Mouse (Mus musculus): ENCODE results near the gene Tpo. TPM values are rescaled to one million over a fixed set of nuclear protein-coding genes. Genes with fewer than 3 reads are reported as not detected.

The Tpo gene
- total and polyA plus RNA-seq, 2 experiments from 2014 or later, result 0.25 TPM; not detected in 1

DNA sequence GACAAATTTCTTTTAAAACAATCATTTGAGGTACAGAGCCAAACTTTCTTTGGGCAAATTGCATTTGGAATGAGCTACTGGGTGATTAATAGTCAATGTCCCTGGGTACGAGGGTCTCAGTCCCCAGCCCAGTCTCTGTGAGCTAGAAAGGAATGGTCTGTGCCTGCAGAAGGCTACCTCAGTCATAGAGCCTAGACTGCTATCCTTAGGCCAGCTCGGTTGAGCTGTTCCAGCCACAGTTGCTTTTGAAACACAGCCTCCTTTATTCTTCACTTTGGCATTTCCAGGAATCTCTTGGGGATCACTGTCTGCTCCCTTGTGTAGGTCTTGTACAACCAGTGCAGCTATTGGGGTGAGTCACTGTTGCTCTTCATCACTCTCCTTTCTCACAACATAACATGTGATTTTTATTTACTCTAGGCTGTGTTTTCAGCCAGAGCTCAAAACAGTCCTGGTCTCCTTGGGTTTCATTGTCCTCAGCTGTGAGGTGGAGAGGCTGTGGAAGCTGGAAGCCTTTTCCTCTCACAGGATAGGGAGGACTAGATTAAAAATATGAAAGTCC, 108.1 kb downstream of the Tpo start:
- H3K9ac ChIP-seq, result no peak overlapping the region
- no peak for TF ChIP-seq CTCF (IDR thresholded peaks at IDR 0.05; ENCODE audit: low read depth)
- ATAC-seq (peak; percentile 63), DNase-seq (no peak)
- H3K4me2 ChIP-seq (ENCODE audit: low read depth), result no peak overlapping the region
- H3K27me3 ChIP-seq (ENCODE audit: insufficient read depth, low read length), result no peaks in the 10 kb centered on the region
- WGBS, result 51% methylated on average over 2 of the region's 2 CpGs
- no peak overlapping the region for H3K4me3 ChIP-seq (ENCODE audit: low read depth, low read length)
- H3K4me1 ChIP-seq (ENCODE audit: insufficient read depth), result no peaks in the 10 kb centered on the region
- peaks cover 14% of the 10 kb centered on the region for H3K36me3 ChIP-seq (ENCODE audit: insufficient read depth)
- no peaks in the 10 kb centered on the region for H3K9me3 ChIP-seq (ENCODE audit: low read length)
- H3K27ac ChIP-seq (ENCODE audit: low read depth, low read length), result no peak overlapping the region

DNA sequence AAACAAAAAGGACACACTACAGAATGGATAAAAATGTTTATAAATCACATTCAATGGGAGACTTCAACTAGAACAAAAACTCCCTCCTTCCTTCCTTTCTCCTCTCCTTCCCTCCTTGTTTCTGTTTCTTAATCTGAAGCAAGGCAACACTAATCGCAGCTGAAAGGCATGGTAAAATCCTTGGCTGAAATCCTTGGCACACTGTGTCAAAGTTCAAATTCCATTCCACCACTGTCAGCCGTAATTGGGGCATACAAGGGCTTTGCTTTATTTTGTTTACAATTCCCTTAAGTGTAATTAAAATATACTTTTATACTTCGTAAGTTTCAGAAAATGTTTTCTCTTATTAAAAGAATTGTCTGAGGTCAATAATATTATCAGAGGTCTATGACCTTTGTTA, 108.9 kb downstream of the Tpo start:
- TF ChIP-seq CTCF (IDR thresholded peaks at IDR 0.05; ENCODE audit: low read depth), result no peak
- Histone ChIP-seq H3K9me3 (ENCODE audit: low read length) (no peaks in the 10 kb centered on the region), H3K27me3 (ENCODE audit: insufficient read depth, low read length) (no peaks in the 10 kb centered on the region), H3K4me3 (ENCODE audit: low read depth, low read length) (no peak overlapping the region), H3K36me3 (ENCODE audit: insufficient read depth) (peaks cover 14% of the 10 kb centered on the region), H3K4me2 (ENCODE audit: low read depth) (no peak overlapping the region), H3K9ac (no peak overlapping the region), H3K4me1 (ENCODE audit: insufficient read depth) (no peaks in the 10 kb centered on the region), H3K27ac (ENCODE audit: low read depth, low read length) (no peak overlapping the region)
- ATAC-seq, result no peak
- no peak for DNase-seq
- 25% methylated on average over 3 of the region's 3 CpGs for whole genome bisulfite sequencing

DNA sequence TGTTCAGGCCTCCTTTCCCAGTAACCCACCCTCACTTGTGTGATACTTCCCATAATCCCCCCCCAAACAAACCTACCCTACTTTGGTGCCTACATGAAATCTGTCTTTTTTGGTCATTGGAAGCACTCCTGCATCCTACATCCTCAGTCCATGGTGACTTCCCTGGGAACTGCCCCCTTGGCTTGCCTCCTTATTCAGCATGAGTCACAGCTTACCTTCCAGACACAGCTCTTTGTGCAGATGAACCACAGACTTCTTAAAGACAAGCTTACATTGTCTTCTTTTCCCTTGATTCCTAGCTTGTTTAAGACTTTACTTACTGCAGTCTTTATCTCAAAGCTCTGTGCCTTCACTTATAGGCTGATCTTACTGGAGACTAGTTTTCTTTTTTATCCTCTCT, 112.0 kb downstream of the Tpo start:
- no peak for TF ChIP-seq CTCF (IDR thresholded peaks at IDR 0.05; ENCODE audit: low read depth)
- Histone ChIP-seq H3K27me3 (ENCODE audit: insufficient read depth, low read length) (no peaks in the 10 kb centered on the region), H3K36me3 (ENCODE audit: insufficient read depth) (peaks cover 26% of the 10 kb centered on the region), H3K9me3 (ENCODE audit: low read length) (no peaks in the 10 kb centered on the region), H3K4me2 (ENCODE audit: low read depth) (no peak overlapping the region), H3K9ac (no peak overlapping the region), H3K27ac (ENCODE audit: low read depth, low read length) (no peak overlapping the region), H3K4me1 (ENCODE audit: insufficient read depth) (no peaks in the 10 kb centered on the region), H3K4me3 (ENCODE audit: low read depth, low read length) (no peak overlapping the region)
- ATAC-seq (no peak), DNase-seq (no peak)

DNA sequence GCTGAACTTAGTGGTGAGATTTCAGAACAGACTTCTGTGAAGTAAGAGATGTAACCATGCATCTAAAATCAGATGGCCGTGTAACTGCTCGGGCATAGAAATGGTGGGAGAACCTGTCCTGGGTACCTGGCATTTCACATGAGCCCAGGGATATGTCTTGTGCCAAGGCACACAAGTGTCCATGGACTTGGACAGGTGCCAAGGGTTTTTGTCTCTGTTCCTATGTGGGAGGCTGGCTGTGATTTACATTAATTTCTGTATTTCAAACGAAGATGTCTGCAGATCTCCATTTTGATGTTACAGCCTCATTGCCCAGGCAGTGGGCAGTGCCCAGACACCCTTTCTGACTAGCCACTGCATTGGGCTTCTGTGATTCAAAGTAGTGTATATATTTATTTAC, 115.3 kb downstream of the Tpo start:
- no peak for DNase-seq
- no peak for ATAC-seq
- 72% methylated on average over 3 of the region's 3 CpGs for WGBS
- H3K4me3 ChIP-seq (ENCODE audit: low read depth, low read length), result no peak overlapping the region
- no peak overlapping the region for H3K27ac ChIP-seq (ENCODE audit: low read depth, low read length)
- no peaks in the 10 kb centered on the region for H3K4me1 ChIP-seq (ENCODE audit: insufficient read depth)
- H3K9ac ChIP-seq, result no peak overlapping the region
- no peaks in the 10 kb centered on the region for H3K9me3 ChIP-seq (ENCODE audit: low read length)
- no peaks in the 10 kb centered on the region for H3K27me3 ChIP-seq (ENCODE audit: insufficient read depth, low read length)
- H3K36me3 ChIP-seq (ENCODE audit: insufficient read depth), result peaks cover 51% of the 10 kb centered on the region
- no peak overlapping the region for H3K4me2 ChIP-seq (ENCODE audit: low read depth)
- TF ChIP-seq CTCF (IDR thresholded peaks at IDR 0.05; ENCODE audit: low read depth), result no peak

DNA sequence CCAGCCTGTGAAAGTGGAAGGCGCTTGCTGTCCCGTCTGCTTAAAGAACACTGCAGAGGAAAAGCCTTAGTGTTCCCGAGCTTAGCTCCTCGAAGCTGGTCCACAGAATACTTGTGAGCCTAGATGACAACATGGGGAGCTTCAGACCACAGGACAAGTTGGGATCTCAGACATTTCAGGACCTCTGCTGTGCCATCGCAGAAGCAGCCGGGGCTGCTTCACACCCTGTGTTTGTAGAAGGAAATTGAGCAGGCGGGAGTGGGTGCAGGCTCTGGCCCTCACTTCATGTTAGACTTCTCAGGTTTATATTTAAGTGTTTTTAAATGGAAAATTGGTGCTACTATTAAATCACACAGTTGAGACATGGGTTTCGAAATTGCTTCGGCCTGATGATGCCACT, 116.9 kb downstream of the Tpo start:
- H3K36me3 ChIP-seq (ENCODE audit: insufficient read depth), result peaks cover 56% of the 10 kb centered on the region
- no peak overlapping the region for H3K4me2 ChIP-seq (ENCODE audit: low read depth)
- no peaks in the 10 kb centered on the region for H3K27me3 ChIP-seq (ENCODE audit: insufficient read depth, low read length)
- WGBS, result 80% methylated on average over 9 of the region's 9 CpGs
- no peak overlapping the region for H3K9ac ChIP-seq
- H3K9me3 ChIP-seq (ENCODE audit: low read length), result no peaks in the 10 kb centered on the region
- no peak for TF ChIP-seq CTCF (IDR thresholded peaks at IDR 0.05; ENCODE audit: low read depth)
- no peak for DNase-seq
- ATAC-seq, result no peak
- no peaks in the 10 kb centered on the region for H3K4me1 ChIP-seq (ENCODE audit: insufficient read depth)
- no peak overlapping the region for H3K27ac ChIP-seq (ENCODE audit: low read depth, low read length)
- H3K4me3 ChIP-seq (ENCODE audit: low read depth, low read length), result no peak overlapping the region

DNA sequence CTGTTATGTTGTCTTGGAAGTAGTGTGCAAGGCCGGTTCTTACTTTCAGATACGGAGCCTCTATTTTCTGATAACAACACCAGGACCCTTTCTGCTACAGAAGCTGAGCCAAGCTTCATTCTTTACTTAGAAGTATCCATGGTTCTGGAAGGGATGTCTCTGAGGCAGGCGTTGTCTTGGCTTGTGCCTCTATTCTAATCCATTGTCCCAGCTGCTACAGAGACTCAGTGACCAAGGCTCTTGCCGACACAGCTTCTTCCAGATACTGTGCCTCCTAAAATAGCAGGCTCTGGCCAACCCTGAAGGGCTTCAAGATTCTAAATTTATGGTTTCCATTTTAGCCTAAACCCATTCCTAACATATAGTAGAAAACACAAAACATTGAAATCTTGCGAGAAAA, 123.7 kb downstream of the Tpo start:
- DNase-seq (no peak), ATAC-seq (peak; percentile 37)
- 0 out of 2 replicates have a peak, but pooled peaks cover 3% of the 10 kb centered on the region for H3K4me1 ChIP-seq (ENCODE audit: insufficient read depth)
- peak overlapping the region; percentile 40; the same call in 1 of the 2 replicates for H3K27ac ChIP-seq (ENCODE audit: low read depth, low read length)
- TF ChIP-seq CTCF (IDR thresholded peaks at IDR 0.05; ENCODE audit: low read depth), result no peak
- 78% methylated on average over 5 of the region's 5 CpGs for WGBS
- H3K4me2 ChIP-seq (ENCODE audit: low read depth), result no peak overlapping the region
- no peak overlapping the region for H3K4me3 ChIP-seq (ENCODE audit: low read depth, low read length)
- peaks cover 53% of the 10 kb centered on the region for H3K36me3 ChIP-seq (ENCODE audit: insufficient read depth)
- H3K9me3 ChIP-seq (ENCODE audit: low read length), result no peaks in the 10 kb centered on the region
- no peak overlapping the region for H3K9ac ChIP-seq
- no peaks in the 10 kb centered on the region for H3K27me3 ChIP-seq (ENCODE audit: insufficient read depth, low read length)

DNA sequence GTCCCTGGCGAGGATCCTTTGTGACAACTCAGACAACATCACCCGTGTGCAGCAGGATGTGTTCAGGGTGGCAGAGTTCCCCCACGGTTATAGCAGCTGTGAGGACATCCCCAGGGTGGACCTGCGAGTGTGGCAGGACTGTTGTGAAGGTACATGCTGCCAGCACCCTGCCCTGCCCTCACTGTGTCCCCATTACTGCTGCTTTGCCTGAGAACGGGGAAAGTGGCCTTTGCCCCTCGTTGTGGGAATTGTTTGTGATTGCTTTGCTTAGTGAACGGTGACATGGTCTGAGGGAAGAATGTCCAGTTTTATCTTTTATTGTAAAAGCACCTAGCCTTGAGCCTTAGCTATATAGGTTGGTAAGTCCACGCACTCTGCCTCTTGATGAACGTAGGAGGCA, 125.8 kb downstream of the Tpo start:
- no peak for TF ChIP-seq CTCF (IDR thresholded peaks at IDR 0.05; ENCODE audit: low read depth)
- Histone ChIP-seq H3K9me3 (ENCODE audit: low read length) (no peaks in the 10 kb centered on the region), H3K4me3 (ENCODE audit: low read depth, low read length) (no peak overlapping the region), H3K27ac (ENCODE audit: low read depth, low read length) (no peak overlapping the region), H3K4me2 (ENCODE audit: low read depth) (no peak overlapping the region), H3K9ac (no peak overlapping the region), H3K36me3 (ENCODE audit: insufficient read depth) (peaks cover 53% of the 10 kb centered on the region), H3K27me3 (ENCODE audit: insufficient read depth, low read length) (no peaks in the 10 kb centered on the region), H3K4me1 (ENCODE audit: insufficient read depth) (0 out of 2 replicates have a peak, but pooled peaks cover 3% of the 10 kb centered on the region)
- no peak for DNase-seq
- 90% methylated on average over 9 of the region's 9 CpGs for WGBS
- no peak for ATAC-seq

Other genes starting within 250 kb of the Tpo start
- gene Pxdn, start 195.0 kb downstream of the Tpo start, total RNA-seq (2014; rRNA removed), result 50.5 and 67.5 TPM in 2 replicates
- gene Pxdn, start 195.0 kb downstream of the Tpo start, polyA plus RNA-seq (2015; fragmentation: Nextera tagmentation; extraction: Ambion mirVana), result 10.0 and 12.5 TPM in 2 replicates
- 5.1 and 7.1 TPM in 2 replicates for gene Sntg2, start 240.8 kb upstream of the Tpo start, total RNA-seq (2014; rRNA removed)
- 2.9 and 4.6 TPM in 2 replicates for gene Sntg2, start 240.8 kb upstream of the Tpo start, polyA plus RNA-seq (2015; fragmentation: Nextera tagmentation; extraction: Ambion mirVana)